Mouse (Mus musculus) adrenal gland, adult 18-20 months (tissue): ENCODE data around the gene Msi2. TPM values are rescaled to one million over a fixed set of nuclear protein-coding genes. Genes with fewer than 3 reads are reported as not detected.

Source experiments
- DNase-seq, 2 experiments: peaks; one replicate each; pipeline ENCODE4 v3.0.0; 2021 to 2022; ENCODE audit warnings: low spot score in 2 of 2
- total RNA-seq, 2 experiments: library from RNA; stranded (reverse); gene quantifications; 1 replicate in 1 of 2; 2 replicates in 1 of 2; pipeline ENCODE4 v1.2.3; 2021

The Msi2 gene
- total RNA-seq, 2 experiments from 2014 or later = 196 to 204 TPM

GRCm38 (mm10) chr11:88548832-88549528 lies 169.3 kb downstream of the Msi2 start:
- no peak for DNase-seq

GRCm38 (mm10) chr11:88548423-88548822 lies 169.9 kb downstream of the Msi2 start:
- DNase-seq = no peak

GRCm38 (mm10) chr11:88543771-88544170 lies 174.5 kb downstream of the Msi2 start:
- no peak for DNase-seq

- DNase-seq = no peak
Measured at GRCm38 (mm10) chr11:88542817-88543216, 175.5 kb downstream of the Msi2 start.

GRCm38 (mm10) chr11:88541666-88542639 lies 176.4 kb downstream of the Msi2 start:
- no peak for DNase-seq

GRCm38 (mm10) chr11:88539637-88540478 lies 178.5 kb downstream of the Msi2 start:
- DNase-seq = no peak

GRCm38 (mm10) chr11:88538710-88539340 lies 179.5 kb downstream of the Msi2 start:
- DNase-seq = no peak

- DNase-seq = no peak
Measured at GRCm38 (mm10) chr11:88537344-88537743, 181.0 kb downstream of the Msi2 start.

- DNase-seq = no peak
Measured at GRCm38 (mm10) chr11:88536861-88537260, 181.5 kb downstream of the Msi2 start.

GRCm38 (mm10) chr11:88534331-88534929 lies 183.9 kb downstream of the Msi2 start:
- DNase-seq = no peak

GRCm38 (mm10) chr11:88532016-88532415 lies 186.3 kb downstream of the Msi2 start:
- no peak for DNase-seq

- no peak for DNase-seq
Measured at GRCm38 (mm10) chr11:88530032-88530431, 188.3 kb downstream of the Msi2 start.

- no peak for DNase-seq
Measured at GRCm38 (mm10) chr11:88528522-88529101, 189.7 kb downstream of the Msi2 start.

- no peak for DNase-seq
Measured at GRCm38 (mm10) chr11:88526711-88527110, 191.6 kb downstream of the Msi2 start.

GRCm38 (mm10) chr11:88524790-88525575 lies 193.3 kb downstream of the Msi2 start:
- DNase-seq = no peak

GRCm38 (mm10) chr11:88524437-88524789 lies 193.9 kb downstream of the Msi2 start:
- no peak for DNase-seq

- peak in 1 of 2 experiments; percentile 49 for DNase-seq
Measured at GRCm38 (mm10) chr11:88523921-88524320, 194.4 kb downstream of the Msi2 start.

- no peak for DNase-seq
Measured at GRCm38 (mm10) chr11:88523511-88523910, 194.8 kb downstream of the Msi2 start.

GRCm38 (mm10) chr11:88522114-88522513 lies 196.2 kb downstream of the Msi2 start:
- DNase-seq = no peak
